Mouse (Mus musculus): ENCODE measurements around the gene Ubtd2.

- no peak for TF ChIP-seq EP300 (optimal IDR thresholded peaks at IDR 0.05)
- TF ChIP-seq CTCF (IDR thresholded peaks at IDR 0.05; ENCODE audit: low read depth) = no peak
These were observed 87.7 kb downstream of the Ubtd2 start for GRCm38 (mm10) chr11:32542687-32543411.

All from stomach, postnatal 0 days (tissue).